Mouse (Mus musculus) CH12.LX (cell line): ENCODE results near the gene Cpeb1.

Experiments used
- CHD2 ChIP-seq: IDR thresholded peaks from 2 replicates; pipeline ENCODE4 v1.6.1; 2011; ENCODE audit warnings: low read length, improper control_type of control experiment
- CTCF ChIP-seq, 2 experiments: IDR thresholded peaks in 1 of 2; conservative IDR thresholded peaks in 1 of 2; 2 replicates each; pipeline ENCODE4 v1.5.1; 2011 to 2012; ENCODE audit warnings: low read depth in 2 of 2, low read length in 2 of 2, improper control_type of control experiment in 1 of 2, inconsistent platforms in 1 of 2, mild to moderate bottlenecking in 1 of 2, moderate library complexity in 1 of 2
- EP300 ChIP-seq: IDR thresholded peaks from 2 replicates; pipeline ENCODE4 v1.6.1; 2011; ENCODE audit warnings: low read length, improper control_type of control experiment
- NRF1 ChIP-seq: IDR thresholded peaks from 2 replicates; pipeline ENCODE4 v1.6.1; 2014; ENCODE audit warnings: low read depth, mild to moderate bottlenecking, inconsistent platforms, low read length, improper control_type of control experiment, moderate library complexity
- POLR2A ChIP-seq: IDR thresholded peaks from 2 replicates; pipeline ENCODE4 v1.6.1; 2011; ENCODE audit warnings: low read depth, mild to moderate bottlenecking, improper control_type of control experiment, low read length

- TF ChIP-seq EP300 (no peak), POLR2A (no peak), CHD2 (no peak), NRF1 (no peak), CTCF (conservative IDR thresholded peaks at IDR 0.05 in 1 of 2, IDR thresholded peaks at IDR 0.05 in 1 of 2; ENCODE audit: low read depth in 2 of 2, low read length in 2 of 2) (peak in 1 of 2 experiments; percentile 38; a peak in 2 of 4 replicates)
Observed at GRCm38 (mm10) chr7:81321776-81322175, 133.5 kb downstream of the Cpeb1 start.
